Mouse (Mus musculus): Measurements from ENCODE around the gene Dpf2.
"Not testable (repeated sequence)": the region's sequence is repeated elsewhere in the genome, so short reads cannot be mapped to it uniquely, and the experiment has no call there.

The Dpf2 gene

DNA sequence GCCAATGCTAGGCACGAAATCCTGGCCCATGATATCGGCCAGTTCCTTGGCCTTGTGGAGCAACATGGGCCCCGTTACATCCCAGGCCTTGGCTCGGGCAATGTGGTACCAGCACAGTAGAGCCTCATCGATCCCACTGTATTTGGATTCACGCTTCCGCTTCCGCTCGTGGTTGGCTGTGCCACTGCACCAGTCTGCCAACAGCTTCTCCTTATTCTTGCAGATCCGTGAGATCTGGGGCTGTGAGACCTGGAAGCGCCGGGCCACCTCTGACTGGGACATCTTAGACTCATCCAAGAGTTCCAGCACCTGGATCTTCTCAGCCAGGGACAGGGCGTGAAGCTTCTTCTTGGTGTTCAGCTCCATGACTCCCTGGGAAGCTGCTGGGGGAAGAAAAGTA is 20.1 kb downstream of the Dpf2 start:
- DNase-seq (ENCODE audit: low read depth): no peak

DNA sequence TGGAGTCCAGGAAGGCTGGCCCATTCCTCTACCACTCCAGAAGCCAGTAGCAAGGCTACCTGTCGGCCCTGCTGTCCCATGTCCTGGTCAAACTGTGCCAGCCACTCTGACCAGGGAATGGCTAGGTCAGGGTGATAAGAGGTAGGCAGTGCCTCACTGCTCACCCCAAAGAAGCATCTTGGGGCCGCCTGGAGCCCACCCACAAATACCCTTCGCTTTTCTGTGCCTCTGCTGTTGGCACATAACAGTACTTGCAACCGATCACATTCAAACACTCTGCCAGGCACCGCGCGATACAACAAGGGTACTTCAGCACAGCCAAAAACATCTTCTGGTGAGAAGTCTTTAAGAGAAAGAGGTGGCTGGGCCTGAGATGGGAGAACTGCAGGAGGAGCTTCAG is 20.5 kb downstream of the Dpf2 start:
- no peak for DNase-seq (ENCODE audit: low read depth)

DNA sequence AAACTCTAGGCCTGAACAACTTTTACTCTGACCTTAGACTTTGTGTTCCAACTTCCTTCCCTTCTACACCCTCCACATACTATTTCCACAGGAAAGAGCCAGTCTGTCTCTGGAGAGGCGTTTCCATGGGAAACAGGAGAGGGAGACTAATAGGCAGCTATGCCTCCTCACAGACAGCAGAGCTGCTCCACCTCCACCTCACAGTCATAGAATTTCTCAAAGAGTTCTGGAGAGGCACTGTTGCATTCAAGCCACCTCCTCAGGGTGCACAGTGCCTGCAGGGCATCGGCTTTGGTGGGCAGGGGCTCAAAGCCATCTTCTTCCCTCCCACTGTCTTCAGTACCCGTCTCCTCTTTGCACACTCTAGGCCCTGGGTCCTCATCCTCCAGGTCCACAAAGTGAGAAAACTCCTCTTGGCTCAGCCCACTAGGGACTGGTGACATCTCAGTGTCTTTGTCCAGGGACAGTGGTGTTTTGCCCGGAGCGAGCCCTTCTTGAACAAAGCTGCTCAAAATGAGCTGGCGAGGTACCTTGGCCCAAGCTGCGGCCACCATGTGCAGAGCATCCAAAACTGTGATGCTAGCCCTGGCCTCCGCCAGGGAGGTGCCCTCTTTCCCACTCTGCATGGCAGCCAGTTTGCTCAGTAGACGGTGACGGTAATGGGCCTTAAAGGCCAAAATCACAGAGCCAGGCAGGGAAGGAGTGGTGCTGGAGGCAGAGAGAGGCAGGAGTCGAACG is 21.1 kb downstream of the Dpf2 start:
- DNase-seq (ENCODE audit: low read depth): no peak

DNA sequence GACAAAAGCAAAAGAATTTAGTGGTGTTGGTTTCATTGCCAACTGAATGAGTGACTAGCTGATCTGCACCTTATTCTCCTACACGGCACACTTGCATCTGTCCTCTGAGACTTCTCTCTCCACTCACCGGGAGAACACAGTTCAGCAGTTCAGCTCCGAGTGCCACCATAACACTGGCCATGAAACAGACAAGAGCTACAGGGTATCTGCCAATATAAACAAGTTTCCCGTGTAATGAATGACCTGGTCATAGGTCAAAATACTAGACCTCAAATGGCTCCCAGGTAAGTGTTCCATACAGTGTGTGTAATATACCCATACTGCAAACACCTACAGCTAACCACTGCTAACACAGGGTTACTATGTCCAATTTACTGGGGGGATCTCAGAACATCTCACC is 23.6 kb downstream of the Dpf2 start:
- DNase-seq (ENCODE audit: low read depth): no peak

DNA sequence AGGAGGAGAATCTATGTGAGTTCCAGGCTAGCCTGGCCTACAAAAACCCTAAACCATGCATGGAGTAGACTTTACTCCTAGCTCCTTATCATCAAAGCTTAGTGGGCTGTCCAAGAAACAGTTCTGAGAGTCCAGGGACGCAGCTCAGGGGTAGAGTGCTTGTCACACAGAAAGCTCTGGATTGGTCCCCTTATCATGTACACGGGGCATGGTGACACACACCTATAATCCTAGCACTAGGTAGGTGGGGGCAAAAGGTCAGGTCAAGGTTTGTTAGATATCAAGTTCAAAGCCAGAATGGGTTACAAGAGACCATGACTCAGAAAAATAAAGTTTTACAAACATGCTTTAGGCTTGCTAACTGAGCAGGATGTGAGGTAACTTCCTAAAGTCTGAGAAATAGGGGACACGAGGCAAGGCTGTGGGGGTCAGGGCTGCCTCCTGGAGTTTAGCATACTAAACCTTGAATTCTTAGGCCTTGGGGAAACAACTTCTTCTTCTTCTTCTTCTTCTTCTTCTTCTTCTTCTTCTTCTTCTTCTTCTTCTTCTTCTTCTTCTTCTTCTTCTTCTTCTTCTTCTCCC is 25.5 kb downstream of the Dpf2 start:
- DNase-seq (ENCODE audit: low read depth): no peak

DNA sequence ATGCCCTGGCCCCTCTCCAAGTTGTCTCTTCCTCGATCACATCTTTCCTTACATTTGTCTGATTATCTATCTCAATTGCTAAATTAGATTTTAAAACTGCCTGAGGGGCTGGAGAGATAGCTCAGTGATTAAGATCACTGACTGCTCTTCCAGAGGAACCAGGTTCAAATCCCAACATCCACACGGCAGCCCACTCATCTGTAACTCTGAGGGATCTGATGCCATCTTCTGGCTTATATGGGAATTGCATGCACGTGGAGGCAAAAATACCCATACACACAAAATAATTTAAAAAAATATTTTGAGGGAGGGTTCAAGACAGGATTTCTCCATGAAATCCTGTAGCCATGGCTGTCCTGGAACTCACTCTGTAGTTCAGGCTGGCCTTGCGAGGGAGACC is 27.0 kb downstream of the Dpf2 start:
- peak; percentile 67 for DNase-seq (ENCODE audit: low read depth)

DNA sequence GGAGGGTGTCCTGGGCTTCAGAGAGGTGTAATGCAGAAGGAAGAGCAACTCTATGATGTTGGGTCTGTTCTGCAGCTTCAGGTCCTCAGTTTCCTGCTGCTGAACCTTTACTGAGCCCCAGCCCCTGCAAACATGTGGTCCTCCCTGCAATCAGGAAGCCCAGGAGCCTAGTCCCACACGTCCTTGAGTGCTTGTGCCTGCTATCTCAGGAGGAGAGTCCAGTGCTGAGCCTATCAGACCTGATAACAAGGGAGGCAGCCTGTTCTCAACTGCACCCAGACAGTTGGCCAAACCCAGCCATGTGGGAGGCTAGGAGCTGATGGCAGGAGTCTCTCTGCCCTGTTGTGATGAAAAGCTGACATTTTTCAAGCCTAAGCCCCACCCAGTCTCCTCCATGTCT is 28.9 kb downstream of the Dpf2 start:
- no peak for DNase-seq (ENCODE audit: low read depth)

DNA sequence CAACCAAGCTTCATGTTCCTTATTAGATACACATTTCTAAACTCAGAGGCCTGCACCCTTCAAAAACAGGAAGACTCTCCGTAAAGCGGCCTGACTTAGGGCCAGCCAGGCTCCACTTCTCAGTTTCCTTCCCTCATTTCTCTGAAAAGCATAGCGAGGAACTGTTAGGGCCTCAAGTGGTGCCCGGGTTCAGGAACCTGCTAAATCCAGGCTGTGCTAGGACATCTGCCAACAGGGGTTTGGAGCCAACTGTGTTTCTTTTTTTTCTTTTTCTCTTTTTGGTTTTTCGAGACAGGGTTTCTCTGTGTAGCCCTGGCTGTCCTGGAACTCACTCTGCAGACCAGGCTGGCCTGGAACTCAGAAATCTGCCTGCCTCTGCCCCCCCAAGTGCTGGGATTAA is 30.7 kb downstream of the Dpf2 start:
- not testable (repeated sequence) for DNase-seq (ENCODE audit: low read depth)

DNA sequence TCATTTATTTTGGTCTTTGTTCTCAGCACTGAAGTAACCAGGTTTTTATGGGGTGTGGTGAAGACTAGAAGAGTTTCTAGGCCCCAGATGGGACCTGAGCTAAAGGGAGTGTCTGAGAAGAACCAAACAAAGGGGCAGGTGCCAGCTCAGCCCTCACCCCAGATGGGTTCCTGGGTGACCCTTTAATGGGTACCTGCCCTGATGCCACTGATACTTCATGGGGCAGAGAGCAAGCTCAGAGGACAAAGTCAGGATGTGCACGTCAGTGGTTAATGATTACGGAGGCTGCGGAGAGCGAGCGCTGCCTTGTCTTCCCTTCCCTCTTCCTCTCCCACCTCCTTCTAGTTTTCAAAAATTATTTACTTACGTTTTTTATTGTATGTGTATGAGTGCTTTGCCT is 31.7 kb downstream of the Dpf2 start:
- DNase-seq (ENCODE audit: low read depth): no peak

DNA sequence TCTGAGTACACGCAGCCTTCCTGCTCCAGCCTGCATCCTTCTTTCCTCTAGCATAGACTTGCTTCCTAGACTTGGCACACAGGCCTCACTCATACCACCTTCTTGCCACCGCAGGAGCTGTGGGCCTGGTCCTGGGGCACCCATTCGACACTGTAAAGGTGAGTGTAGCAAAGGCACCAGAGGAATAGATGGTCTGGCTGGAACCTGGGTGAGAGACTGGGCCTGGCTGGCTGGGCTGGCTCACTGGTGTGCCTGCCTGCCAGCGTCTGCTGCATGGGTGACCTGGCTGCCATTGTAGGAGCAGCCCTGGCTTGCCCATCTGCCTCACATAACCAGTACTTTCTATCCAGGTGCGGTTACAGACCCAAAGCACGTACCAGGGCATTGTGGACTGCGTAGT is 33.1 kb downstream of the Dpf2 start:
- no peak for DNase-seq (ENCODE audit: low read depth)

DNA sequence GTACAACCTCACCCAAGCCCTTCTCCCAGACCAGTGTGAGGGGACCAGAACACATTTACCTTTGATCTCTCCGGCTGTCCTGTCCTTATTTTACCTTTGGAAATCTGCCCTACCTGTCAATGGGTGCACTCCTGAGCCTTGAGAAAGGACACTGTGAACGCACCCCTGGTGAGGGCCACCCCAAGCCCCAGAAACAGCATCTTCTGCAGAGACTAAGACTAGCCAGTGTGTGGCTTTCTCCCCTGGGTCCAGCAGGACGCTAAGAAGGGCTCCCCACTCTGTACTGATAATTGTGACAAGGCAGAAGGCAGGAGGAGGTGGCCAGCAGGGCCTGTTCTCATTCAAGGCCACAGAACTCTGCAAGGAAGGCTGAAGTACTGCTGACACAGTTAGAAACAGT is 33.9 kb downstream of the Dpf2 start:
- no peak for DNase-seq (ENCODE audit: low read depth)

DNA sequence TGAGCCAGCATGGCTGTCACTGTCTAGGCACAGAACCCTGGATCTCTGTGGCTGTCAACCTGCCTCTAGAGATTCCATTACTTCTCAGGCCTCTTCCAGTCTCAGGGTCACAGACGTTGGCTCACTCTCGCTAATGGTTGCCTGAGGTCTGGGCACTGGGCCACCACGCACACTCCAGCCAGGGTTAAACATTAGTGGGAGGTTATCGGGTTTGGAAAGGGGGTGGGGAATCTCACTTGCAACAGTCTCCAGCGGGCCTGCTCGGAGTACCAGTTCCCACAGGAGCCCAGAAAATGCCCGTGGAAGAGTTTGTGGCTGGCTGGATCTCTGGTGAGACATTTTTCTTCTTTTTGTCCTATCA is 34.5 kb downstream of the Dpf2 start:
- DNase-seq (ENCODE audit: low read depth): no peak

DNA sequence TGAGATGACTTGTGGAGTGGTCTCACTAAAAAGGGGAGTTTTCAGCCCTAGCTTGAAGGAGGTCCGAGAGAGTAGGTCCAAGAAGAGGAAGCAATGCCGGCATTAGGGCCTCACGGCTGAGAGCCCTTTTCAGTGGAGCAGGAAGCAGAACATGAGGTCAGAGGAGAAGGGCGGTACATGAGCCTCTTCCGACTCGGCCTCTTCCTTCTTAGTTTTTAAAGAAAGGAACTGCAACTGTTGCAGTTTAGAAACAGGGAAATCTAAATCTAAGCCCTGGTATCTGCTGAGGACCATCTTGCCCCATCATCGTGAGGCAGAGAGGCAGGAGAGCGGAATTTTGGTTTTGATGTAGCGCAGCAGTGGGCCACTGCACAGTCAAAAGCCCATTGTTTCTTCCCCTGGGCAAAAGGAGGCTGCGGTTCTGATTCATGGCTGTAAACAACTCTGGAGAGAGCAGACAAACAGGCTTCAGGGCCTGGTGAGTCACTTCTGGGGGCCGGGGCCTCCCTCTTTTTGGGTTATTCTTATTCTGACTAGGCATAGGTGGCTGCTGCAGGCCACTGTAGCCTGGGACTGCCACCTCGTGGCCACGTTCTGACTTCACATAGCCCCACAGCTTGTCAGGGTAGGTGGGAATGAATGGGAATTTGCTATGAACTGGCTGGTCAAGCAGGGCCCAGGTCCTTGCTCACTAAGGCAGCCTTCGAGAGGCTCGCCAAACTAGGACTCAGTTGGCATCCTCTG is 35.0 kb downstream of the Dpf2 start, which contains the start of gene Slc25a45:
Gene Slc25a45, plus strand, starts transcription at position 191 of the 744 bp plus-strand sequence.
- DNase-seq (ENCODE audit: low read depth): peak; percentile 92

DNA sequence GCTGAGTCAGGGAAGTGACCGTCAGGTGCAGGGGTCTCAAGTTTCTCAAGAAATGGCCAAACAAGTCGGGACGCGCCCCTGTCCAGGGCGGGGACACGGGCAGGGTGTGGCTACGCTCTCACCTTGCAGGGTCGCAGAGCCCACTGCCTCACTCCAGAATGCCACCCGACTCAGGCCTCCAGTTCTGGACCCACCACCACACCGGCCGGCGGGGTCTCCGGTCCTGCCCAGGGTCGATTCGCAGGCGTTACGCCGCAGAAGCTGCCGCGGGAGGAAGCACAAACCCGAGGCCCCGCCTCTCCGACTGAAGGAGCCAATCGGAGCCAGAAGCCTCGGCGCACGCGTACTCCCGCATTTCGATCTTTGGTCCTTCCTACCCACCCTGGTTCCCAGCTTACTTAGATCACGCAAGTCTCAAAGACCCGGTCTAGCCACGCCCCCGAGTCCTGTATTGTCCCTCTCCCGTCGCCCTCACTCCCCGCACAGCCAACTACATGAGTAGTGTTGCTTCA is 37.8 kb downstream of the Dpf2 start, which contains the start of gene Frmd8:
Gene Frmd8, minus strand, starts transcription at position 306 of the 512 bp plus-strand sequence.
- DNase-seq (ENCODE audit: low read depth): peak; percentile 98

DNA sequence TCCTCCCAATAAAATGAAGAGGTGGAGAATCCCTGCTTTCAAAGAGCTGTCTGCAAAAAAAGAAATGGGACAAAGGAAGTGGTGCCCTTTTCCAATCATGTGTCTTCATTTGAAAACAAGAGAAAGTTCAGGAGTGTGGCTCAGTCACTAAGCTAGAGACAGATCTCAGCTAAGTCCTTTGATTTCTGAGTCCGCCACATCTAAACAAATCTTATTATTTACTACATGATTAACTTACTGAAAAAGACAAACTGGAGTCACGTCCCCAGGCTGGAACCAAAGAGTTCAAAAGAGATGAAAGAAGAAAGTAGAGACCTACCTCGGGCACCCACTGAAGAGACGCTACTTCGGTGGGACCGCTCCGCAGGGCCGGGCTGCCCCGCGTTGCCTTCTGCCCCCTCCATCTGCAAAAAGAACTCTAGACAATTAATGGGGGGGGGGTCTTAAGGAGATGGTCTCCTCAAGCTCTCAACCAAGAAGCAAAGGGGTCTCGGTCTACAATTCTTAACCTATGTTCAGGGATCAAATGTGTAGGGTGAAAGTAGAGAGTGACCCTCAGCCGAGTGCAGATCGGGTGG is 38.3 kb downstream of the Dpf2 start:
- DNase-seq (ENCODE audit: low read depth): peak; percentile 51

DNA sequence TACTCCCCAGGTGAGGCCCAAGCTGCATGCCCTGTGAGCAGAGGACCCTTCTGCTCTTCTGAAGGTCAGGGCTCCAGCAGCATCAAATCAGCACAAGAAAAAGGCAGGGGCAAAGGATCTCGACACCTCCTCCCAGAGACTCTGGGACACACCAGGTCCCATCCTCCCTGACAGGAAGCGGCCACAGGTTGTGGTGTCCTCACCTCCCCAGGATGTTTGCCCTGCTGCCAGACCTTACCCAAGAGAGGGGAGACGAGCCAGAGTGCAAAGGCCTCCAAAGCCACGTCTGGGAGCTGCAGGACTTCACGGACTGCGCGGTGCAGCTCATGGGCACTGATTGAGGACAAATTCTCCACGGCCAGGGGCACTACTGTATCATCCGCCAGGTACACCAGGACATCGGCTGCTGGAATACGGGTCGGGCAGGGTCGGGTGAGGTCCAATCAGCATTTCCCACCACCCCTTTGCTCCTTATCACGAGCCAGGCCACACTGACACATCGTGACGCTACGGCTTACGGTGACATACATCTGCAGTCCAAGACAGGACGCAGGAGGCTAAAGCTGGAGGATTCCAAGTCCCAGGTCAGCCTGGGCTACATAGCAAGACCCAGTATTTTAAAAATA is 39.8 kb downstream of the Dpf2 start:
- peak; percentile 70 for DNase-seq (ENCODE audit: low read depth)

DNA sequence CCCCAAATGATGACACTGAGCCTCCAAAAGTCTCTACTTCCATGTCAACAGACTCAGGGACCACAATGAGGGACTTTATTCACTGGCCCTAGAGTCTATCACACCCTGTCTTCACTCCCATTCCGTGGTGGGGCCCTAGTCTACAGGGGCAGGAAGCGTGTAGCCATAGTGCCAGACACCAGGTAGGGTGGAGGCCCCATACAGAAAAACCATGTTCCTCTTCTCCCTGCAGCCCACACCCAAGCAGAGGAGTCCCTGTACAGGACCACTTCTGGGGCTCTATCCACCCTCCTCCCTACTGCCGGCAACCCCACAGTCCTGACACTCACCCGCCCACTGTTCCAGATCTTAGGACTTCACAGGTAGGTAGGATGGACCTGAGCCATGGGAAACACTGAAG is 40.3 kb downstream of the Dpf2 start:
- peak; percentile 58 for DNase-seq (ENCODE audit: low read depth)

DNA sequence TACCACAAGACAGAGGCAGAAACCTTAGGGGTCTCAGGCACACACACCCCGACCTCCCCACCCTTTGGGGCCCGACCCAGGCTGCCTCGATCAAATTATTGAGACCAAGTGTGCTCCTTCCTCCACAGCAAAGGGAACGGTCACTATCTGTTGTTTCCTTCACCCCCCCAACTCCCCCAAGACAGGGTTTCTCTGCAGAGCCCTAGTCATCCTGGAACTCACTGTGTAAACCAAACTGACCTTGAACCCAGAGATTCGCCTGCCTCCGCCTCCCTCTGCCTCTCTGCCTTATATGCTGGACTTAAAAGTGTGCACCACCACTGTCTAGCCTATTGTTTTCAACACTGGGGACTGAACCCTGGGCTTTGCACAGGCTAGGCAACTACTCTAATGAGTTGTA is 41.1 kb downstream of the Dpf2 start:
- DNase-seq (ENCODE audit: low read depth): peak; percentile 60

DNA sequence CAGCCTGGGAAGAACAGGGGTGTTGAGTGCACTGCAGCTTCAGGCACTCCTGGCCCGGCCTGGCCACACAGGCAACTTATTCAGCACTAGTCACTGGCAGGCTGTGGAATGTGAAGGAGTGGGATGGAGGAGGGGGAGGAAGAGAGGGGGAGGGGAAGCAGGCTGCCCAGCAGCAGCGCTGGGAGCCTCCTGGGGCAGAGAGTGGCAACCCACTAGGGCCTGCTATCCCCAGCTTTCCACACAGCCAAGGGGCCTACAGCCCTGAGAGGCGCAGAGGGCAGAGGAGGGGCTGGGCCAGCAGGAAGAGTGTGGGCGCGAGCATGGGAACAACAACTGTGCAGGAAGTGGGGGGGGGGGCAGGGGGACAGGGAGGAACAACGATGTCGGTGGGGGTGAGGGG is 41.5 kb downstream of the Dpf2 start:
- DNase-seq (ENCODE audit: low read depth): no peak

DNA sequence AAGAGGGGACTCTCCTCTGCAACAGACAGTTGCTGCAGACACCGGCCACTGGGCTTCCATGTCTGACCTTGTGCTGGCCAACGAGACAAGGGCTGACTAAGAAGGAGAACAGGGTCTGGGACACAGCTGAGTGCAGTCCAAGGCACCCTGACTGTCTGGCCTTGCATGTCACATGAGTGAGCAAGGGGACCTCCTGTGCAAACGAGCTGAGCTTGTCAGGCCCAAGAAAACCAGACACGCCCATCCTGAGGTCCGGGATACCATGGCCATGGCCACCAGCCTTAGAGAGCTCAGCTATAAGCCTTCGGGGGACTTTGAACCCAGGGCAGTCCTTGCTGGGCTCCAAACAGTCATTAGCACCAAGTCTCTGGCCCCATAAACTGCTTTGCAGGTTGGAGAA is 44.7 kb downstream of the Dpf2 start:
- DNase-seq (ENCODE audit: low read depth): no peak

DNA sequence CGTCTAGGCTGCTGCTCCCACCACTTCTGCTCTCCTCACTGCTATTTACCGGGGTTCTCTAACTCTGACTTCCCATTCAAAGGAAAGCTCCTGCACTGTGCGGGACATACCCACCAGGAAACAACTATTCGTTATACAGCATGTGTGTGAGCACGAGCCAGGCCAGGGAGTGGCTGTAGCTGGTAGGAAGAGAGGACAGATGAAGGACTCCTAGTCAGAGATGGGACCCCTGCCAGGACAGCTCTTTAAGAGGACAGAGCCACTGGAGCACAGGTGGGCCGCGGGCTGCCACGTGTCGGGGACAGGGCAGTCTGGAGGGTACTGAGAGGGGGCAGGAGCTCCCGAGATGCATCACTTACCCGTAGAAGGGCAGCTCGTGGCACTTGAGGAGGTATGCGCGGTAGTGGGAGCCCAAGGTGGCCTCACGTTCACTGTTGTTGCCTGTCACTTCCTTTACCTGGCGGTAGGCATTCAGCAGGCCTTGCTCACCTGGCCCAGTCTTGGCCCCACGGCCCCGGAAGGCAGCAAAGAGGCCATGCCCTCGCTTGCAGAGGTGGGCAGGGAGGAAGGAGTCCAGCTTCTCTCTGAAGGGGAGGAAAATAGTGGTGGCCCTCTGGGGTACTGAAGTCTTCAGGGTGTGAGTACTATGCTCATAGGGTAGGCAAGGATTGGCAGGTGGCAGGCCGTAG is 48.0 kb downstream of the Dpf2 start:
- no peak for DNase-seq (ENCODE audit: low read depth)

DNA sequence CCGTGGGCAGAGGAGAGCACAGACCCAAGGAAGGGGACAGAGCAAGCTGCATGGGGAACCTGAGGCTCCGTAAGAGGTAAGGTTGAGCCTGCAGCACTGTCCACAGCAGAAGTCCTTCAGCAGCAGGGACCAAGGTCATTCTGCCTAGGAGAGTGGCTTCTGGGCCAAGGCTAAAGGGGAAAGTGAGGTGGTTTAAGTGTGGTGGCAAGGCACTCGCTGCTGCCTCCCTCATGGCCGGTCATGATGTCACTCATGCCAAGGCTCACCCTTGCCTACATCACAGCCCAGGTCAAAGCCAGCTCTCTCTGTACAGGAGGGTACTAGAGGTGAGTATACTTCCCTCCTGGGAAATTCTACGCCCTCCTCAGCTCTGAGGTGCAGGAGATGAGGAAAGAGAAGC is 49.0 kb downstream of the Dpf2 start:
- DNase-seq (ENCODE audit: low read depth): no peak

Measured in induced T-regulatory cell, adult 2 months (primary cell).